Mouse (Mus musculus) hindbrain, postnatal 0 days (tissue): ENCODE measurements around the gene Sirpa. TPM values are rescaled to one million over a fixed set of nuclear protein-coding genes. Genes with fewer than 3 reads are reported as not detected.

Source experiments
- ATAC-seq: fragments of 200-750 bp; cut with Nextera tagmentation; 2 replicates; pipeline ENCODE4 v1.8.0; 2017; ENCODE audit warnings: mild to moderate bottlenecking, moderate TSS enrichment, moderate library complexity
- DNase-seq: peaks from one replicate; pipeline ENCODE4 v3.0.0-alpha.2; 2015; ENCODE audit warnings: low spot score
- H3K27ac ChIP-seq: fragments of 300-500 bp; sonication (generic); 2 replicates; pipeline ENCODE4 v1.5.1; 2014; ENCODE audit warnings: mild to moderate bottlenecking
- H3K27me3 ChIP-seq: fragments of 300-500 bp; sonication (generic); 2 replicates; pipeline ENCODE4 v1.6.1; 2014; ENCODE audit warnings: low read length, mixed read lengths; ENCODE audit not compliant: insufficient read depth
- H3K36me3 ChIP-seq: fragments of 300-500 bp; sonication (generic); 2 replicates; pipeline ENCODE4 v1.6.1; 2014; ENCODE audit warnings: low read length, mixed read lengths; ENCODE audit not compliant: insufficient read depth
- H3K4me1 ChIP-seq: fragments of 300-500 bp; sonication (generic); 2 replicates; pipeline ENCODE4 v1.6.1; 2014; ENCODE audit warnings: antibody characterized with exemption, low read length, mixed read lengths; ENCODE audit not compliant: insufficient read depth
- H3K4me2 ChIP-seq: fragments of 300-500 bp; sonication (generic); 2 replicates; pipeline ENCODE4 v1.6.1; 2014; ENCODE audit warnings: low read depth, mild to moderate bottlenecking, low read length, moderate library complexity, mixed read lengths
- H3K4me3 ChIP-seq: fragments of 300-500 bp; sonication (generic); 2 replicates; pipeline ENCODE4 v1.5.1; 2014; ENCODE audit warnings: low read length
- H3K9ac ChIP-seq: fragments of 300-500 bp; sonication (generic); replicated peaks from 2 replicates; pipeline ENCODE4 v1.6.1; 2014; ENCODE audit warnings: mild to moderate bottlenecking, low read length, moderate library complexity, mixed read lengths
- H3K9me3 ChIP-seq: fragments of 300-500 bp; sonication (generic); 2 replicates; pipeline ENCODE4 v1.6.1; 2016; ENCODE audit warnings: low read length, mixed read lengths
- CTCF ChIP-seq: IDR thresholded peaks from 2 replicates; pipeline ENCODE4 v1.5.1; 2016; ENCODE audit warnings: antibody characterized with exemption, control low read depth, low read depth
- WGBS: fragments of 180-500 bp; shearing (Covaris S2); extraction: QIAGEN DNeasy Blood & Tissue Kit; methylation state at CpG from one replicate; pipeline ENCODE4 v1.1.7; 2014; 5-methylcytosine and 5-hydroxymethylcytosine counted together
- polyA plus RNA-seq: library from polyadenylated mRNA; unstranded; fragments of >200 nt; fragmentation: Nextera tagmentation; extraction: Ambion mirVana; gene quantifications from 2 replicates; pipeline ENCODE4 v1.2.1, GENCODE M21; 2015
- total RNA-seq: library from RNA; depleted of rRNA; stranded (reverse); fragments of >200 nt; gene quantifications from 2 replicates; pipeline ENCODE4 v1.2.3, GENCODE M21; 2014; rRNA removed

The Sirpa gene
- 87.7 and 135 TPM in 2 replicates for total RNA-seq
- 35.8 and 37.1 TPM in 2 replicates for polyA plus RNA-seq

- TF ChIP-seq CTCF, result peak; percentile 19; the same call in 1 of the 2 replicates
- Histone ChIP-seq H3K4me1 (peaks cover 7% of the 10 kb centered on the region), H3K27ac (peak within 1 kb of the TSS; percentile 84), H3K4me2 (peak within 1 kb of the TSS; percentile 71), H3K4me3 (peak within 1 kb of the TSS; percentile 78), H3K27me3 (no peaks in the 10 kb centered on the region), H3K36me3 (no peaks in the 10 kb centered on the region), H3K9ac (peak within 1 kb of the TSS; percentile 86), H3K9me3 (no peaks in the 10 kb centered on the region)
- WGBS, result under 1% methylated on average over 40 of the region's 43 CpGs
- DNase-seq (peak; percentile 81), ATAC-seq (peak; percentile 91)
Measured at GRCm38 (mm10) chr2:129592459-129593140, at the start of gene Sirpa. TSS of gene Sirpa (plus strand) at chr2:129592835.

- H3K36me3 ChIP-seq, result no peaks in the 10 kb centered on the region
- no peaks in the 10 kb centered on the region for H3K27me3 ChIP-seq
- H3K4me2 ChIP-seq, result no peak overlapping the region
- 0 out of 2 replicates have a peak, but pooled peaks cover 4% of the 10 kb centered on the region for H3K4me1 ChIP-seq
- H3K4me3 ChIP-seq, result no peak overlapping the region
- ATAC-seq (peak; percentile 68), DNase-seq (peak; percentile 77)
- peak overlapping the region; percentile 32; the same call in 1 of the 2 replicates for H3K27ac ChIP-seq
- TF ChIP-seq CTCF, result no peak
- no peaks in the 10 kb centered on the region for H3K9me3 ChIP-seq
- no peak overlapping the region for H3K9ac ChIP-seq
- 16% methylated on average over 4 of the region's 4 CpGs for WGBS
Measured at GRCm38 (mm10) chr2:129544448-129544847, 48.2 kb upstream of the Sirpa start.

- H3K9ac ChIP-seq, result no peak overlapping the region
- H3K4me3 ChIP-seq, result no peak overlapping the region
- no peak overlapping the region for H3K4me2 ChIP-seq
- DNase-seq (peak; percentile 48), ATAC-seq (peak; percentile 36)
- peak overlapping the region; percentile 32; the same call in 1 of the 2 replicates for H3K27ac ChIP-seq
- 35% methylated on average over 3 of the region's 3 CpGs for whole genome bisulfite sequencing
- H3K36me3 ChIP-seq, result no peaks in the 10 kb centered on the region
- no peak for TF ChIP-seq CTCF
- H3K4me1 ChIP-seq, result 0 out of 2 replicates have a peak, but pooled peaks cover 4% of the 10 kb centered on the region
- no peaks in the 10 kb centered on the region for H3K9me3 ChIP-seq
- no peaks in the 10 kb centered on the region for H3K27me3 ChIP-seq
Measured at GRCm38 (mm10) chr2:129544919-129545318, 47.7 kb upstream of the Sirpa start.

- 76% methylated on average over 7 of the region's 7 CpGs for WGBS
- Histone ChIP-seq H3K9ac (no peak overlapping the region), H3K4me1 (0 out of 2 replicates have a peak, but pooled peaks cover 4% of the 10 kb centered on the region), H3K36me3 (no peaks in the 10 kb centered on the region), H3K4me2 (no peak overlapping the region), H3K27me3 (no peaks in the 10 kb centered on the region), H3K27ac (no peak overlapping the region), H3K9me3 (no peaks in the 10 kb centered on the region), H3K4me3 (no peak overlapping the region)
- DNase-seq (no peak), ATAC-seq (no peak)
- no peak for TF ChIP-seq CTCF
Measured at GRCm38 (mm10) chr2:129545596-129545995, 47.0 kb upstream of the Sirpa start.

GRCm38 (mm10) chr2:129546772-129547171 is 45.9 kb upstream of the Sirpa start:
- WGBS, result 74% methylated on average over 3 of the region's 3 CpGs

GRCm38 (mm10) chr2:129549537-129550135 is 43.0 kb upstream of the Sirpa start:
- 0 out of 2 replicates have a peak overlapping the region, but pooled peaks have one; percentile 2 for H3K27ac ChIP-seq
- H3K4me1 ChIP-seq, result 0 out of 2 replicates have a peak, but pooled peaks cover 4% of the 10 kb centered on the region
- 37% methylated on average over 9 of the region's 9 CpGs for WGBS
- H3K9me3 ChIP-seq, result no peaks in the 10 kb centered on the region
- DNase-seq (peak; percentile 49), ATAC-seq (no peak)
- no peak overlapping the region for H3K4me3 ChIP-seq
- no peaks in the 10 kb centered on the region for H3K27me3 ChIP-seq
- TF ChIP-seq CTCF, result no peak
- no peaks in the 10 kb centered on the region for H3K36me3 ChIP-seq
- H3K4me2 ChIP-seq, result no peak overlapping the region
- H3K9ac ChIP-seq, result no peak overlapping the region

More at GRCm38 (mm10) chr2:129546772-129547171, 45.9 kb upstream of the Sirpa start:
- Histone ChIP-seq H3K4me3 (no peak overlapping the region), H3K9me3 (no peaks in the 10 kb centered on the region), H3K27me3 (no peaks in the 10 kb centered on the region), H3K9ac (no peak overlapping the region), H3K4me2 (no peak overlapping the region), H3K36me3 (no peaks in the 10 kb centered on the region), H3K4me1 (0 out of 2 replicates have a peak, but pooled peaks cover 4% of the 10 kb centered on the region), H3K27ac (no peak overlapping the region)
- ATAC-seq, result no peak
- no peak for DNase-seq
- TF ChIP-seq CTCF, result no peak
